Mouse (Mus musculus) left cerebral cortex, postnatal 25 days (tissue): ENCODE measurements around the gene Eif2b1. TPM values are rescaled to one million over a fixed set of nuclear protein-coding genes. Genes with fewer than 3 reads are reported as not detected.
A peak's percentile ranks its signal among the peaks of the same experiment; 100 is the strongest.
"Not testable (repeated sequence)": the region's sequence is repeated elsewhere in the genome, so short reads cannot be mapped to it uniquely, and the experiment has no call there.

Experiments
- DNase-seq, 2 experiments: peaks; one replicate each; pipeline ENCODE4 v3.0.0; 2022; ENCODE audit warnings: low spot score in 2 of 2, mixed read lengths in 1 of 2
- intact Hi-C: fragments of 180-260 bp; cut with DNase I; formaldehyde crosslinking; loops from one replicate; pipeline ENCODE4 v1.15.1; 2025
- total RNA-seq, 2 experiments: library from RNA; stranded (reverse); gene quantifications; 2 replicates each; pipeline ENCODE4 v1.2.3; 2021

Gene Eif2b1
- total RNA-seq, 2 experiments from 2014 or later, result 31.3 to 31.7 TPM

DNA sequence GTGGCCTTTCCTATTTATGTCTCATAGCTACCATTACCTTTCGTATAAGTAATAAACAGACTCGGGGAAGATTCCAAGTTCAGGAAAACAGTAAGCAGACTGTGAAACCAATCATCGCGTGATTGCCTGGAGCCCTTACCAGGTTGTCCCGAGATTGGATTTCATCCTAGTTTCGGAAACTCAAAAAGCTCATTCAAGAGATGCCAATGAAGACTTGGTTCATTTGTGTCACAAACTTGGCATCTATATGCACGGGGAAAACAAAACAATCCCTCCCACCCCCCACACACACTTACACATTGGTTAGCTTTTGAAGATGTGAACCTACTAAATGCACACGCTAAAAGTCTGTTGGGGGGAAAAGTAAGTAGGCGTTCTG, 26.8 kb downstream of the Eif2b1 start:
- DNase-seq, result no peak
- intact Hi-C loops, result loop anchor here (2.0 kb wide), 1 partner anchor 27 kb away; the partner anchor contains the start of genes Eif2b1 and Gtf2h3

DNA sequence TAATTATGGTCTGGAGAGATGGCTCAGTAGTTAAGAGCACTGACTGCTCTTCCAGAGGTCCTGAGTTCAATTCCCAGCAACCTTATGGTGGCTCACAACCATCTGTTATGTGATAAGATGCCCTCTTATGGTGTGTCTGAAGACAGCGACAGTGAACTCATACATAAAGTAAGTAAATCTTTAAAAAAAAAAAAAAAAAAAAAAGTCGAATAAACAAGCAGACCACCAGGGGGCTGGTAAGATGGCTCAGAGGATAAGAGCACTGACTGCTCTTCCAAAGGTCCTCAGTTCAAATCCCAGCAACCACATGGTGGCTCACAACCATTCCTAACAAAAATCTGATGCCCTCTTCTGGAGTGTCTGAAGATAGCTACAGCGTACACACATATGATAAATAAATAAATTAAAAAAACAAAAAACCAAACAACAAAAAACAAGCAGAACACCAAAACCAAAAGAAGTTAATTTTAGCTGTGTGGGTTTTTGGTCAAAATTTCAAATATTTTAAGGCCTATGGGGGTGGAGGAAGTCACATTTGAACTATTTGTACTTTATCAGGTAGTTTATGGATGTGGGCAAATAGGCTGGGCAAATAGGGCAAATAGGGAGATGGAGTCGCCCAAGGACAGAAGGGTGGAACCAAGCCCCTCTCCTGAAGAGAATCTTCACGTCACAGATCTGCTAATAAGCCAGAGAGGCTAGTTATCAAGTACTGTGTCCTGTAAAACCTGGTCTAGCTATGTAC, 27.4 kb downstream of the Eif2b1 start:
- not testable (repeated sequence) for DNase-seq
- intact Hi-C loops, result loop anchor here (2.0 kb wide), 1 partner anchor 27 kb away; the partner anchor contains the start of genes Eif2b1 and Gtf2h3

DNA sequence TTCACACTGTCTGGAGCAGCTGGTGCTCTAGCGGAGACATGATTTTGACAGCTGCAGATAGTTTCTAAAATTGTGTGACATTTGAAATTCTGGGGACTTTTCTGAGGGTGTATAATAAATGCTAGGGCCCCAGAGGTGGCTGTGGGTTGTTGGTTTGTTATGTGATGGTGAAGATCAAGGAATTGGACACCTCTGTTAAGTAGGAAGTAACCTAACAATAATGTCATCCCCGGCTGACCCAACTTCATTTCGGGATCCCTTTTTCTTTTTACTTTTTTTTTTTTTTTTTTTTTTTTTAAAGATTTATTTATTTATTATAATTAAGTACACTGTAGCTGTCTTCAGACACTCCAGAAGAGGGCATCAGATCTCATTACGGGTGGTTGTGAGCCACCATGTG, 28.2 kb downstream of the Eif2b1 start:
- DNase-seq, intact Hi-C loops: not testable (repeated sequence)

DNA sequence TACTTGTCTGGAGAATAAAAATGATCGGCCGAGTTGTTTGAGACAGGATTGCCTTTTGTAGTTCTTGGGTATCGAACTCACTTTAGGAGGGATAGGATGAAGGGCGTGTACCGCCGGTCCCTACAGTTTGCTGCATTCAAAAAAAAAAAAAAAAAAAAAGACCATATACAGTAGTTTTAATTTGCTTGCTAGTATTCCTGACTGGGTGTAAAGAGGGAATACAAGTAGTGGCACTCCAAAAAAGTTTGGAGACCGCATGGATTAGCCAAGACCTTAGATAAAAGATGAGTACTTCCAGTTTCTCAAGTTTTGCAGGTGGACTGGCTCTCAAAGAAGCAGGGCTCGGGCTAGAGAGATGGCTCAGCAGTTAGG, 37.3 kb downstream of the Eif2b1 start:
- intact Hi-C loops, result loop anchor here (2.0 kb wide), 2 partner anchors 109 to 117 kb away; no protein-coding TSS in a partner anchor
- DNase-seq, result no peak

DNA sequence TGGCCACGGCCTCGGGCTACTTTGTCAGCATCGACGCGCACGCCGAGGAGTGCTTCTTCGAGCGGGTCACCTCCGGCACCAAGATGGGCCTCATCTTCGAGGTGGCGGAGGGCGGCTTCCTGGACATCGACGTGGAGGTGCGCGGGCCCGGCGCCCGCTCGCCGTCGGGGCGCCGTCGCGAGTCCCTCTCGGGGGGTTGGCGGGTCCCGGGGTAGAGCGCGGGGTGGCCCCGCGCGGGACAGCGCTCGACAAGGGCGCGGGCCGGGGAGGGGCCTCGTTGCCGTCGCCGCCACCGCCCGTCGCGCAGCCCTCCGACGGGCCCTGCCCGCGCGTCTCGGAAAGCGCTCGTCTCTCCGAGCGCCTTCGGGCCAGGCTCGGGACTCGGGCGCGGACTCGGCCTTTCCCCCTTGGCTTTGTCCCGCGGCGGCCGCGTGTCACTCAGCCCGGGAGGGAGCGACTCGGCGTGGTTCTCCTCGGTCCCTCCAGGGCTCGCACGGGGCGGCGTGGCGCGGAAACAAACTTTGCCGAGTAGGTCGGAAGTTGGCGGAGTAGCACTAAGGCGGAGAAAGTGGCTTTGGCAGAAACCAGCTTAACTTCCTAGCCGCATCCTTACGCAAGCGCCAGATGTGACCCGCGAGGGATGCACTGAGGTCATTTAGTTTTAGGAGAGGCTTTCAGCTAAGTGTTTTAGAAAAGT, 37.9 kb downstream of the Eif2b1 start:
- peak in 1 of 2 experiments; percentile 56 for DNase-seq
- intact Hi-C loops, result loop anchor here (2.0 kb wide), 2 partner anchors 108 to 116 kb away; no protein-coding TSS in a partner anchor

DNA sequence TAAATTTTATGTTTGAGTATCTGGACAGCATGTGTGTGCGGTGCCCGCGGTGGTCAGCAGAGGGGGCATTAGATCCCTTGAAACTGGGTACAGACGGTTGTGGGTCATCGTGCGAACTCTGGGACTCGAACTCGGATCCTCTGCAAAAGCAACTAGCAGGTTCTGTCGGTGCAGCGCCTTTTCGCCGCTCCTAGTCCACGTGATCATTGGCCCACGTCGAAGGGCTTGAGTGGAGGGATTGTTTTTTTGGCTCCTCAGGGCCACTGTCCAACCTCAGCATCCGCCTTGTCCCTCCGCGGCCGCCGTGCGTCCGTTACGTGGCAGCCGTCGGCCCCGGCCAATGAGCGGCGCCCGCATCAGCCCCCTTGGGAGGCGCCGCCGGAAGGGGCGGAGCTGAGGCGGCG, 38.5 kb downstream of the Eif2b1 start, which contains the start of gene Tmed2:
TSS of gene Tmed2 (plus strand) at position 313 of the 404 bp plus-strand sequence.
- peak; percentile 96 to 99 for DNase-seq
- intact Hi-C loops, result loop anchor here (2.0 kb wide), 2 partner anchors 108 to 116 kb away; no protein-coding TSS in a partner anchor

DNA sequence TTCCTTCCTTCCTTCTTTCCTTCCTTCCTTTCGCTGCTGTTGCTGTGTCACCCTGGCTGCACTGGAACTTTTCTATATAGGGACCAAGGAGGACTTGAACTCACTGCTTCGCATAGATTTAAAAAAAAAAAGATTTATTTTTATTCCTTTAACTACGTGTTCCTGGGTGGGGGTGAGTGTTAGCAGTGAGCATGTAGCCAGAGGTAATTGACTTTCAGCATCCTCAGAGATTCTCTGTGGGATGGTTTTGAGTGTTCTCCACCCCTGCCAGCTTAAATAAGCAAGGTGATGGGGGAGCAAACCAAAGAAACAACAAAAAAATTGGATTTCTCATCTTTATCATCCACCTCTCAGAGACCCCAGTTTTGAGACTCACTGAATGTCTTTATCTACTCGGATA, 39.0 kb downstream of the Eif2b1 start:
- DNase-seq, result no peak
- intact Hi-C loops, result loop anchor here (2.0 to 5.0 kb wide), 4 partner anchors 38 to 115 kb away; partner anchors contain the start of gene Snrnp35

DNA sequence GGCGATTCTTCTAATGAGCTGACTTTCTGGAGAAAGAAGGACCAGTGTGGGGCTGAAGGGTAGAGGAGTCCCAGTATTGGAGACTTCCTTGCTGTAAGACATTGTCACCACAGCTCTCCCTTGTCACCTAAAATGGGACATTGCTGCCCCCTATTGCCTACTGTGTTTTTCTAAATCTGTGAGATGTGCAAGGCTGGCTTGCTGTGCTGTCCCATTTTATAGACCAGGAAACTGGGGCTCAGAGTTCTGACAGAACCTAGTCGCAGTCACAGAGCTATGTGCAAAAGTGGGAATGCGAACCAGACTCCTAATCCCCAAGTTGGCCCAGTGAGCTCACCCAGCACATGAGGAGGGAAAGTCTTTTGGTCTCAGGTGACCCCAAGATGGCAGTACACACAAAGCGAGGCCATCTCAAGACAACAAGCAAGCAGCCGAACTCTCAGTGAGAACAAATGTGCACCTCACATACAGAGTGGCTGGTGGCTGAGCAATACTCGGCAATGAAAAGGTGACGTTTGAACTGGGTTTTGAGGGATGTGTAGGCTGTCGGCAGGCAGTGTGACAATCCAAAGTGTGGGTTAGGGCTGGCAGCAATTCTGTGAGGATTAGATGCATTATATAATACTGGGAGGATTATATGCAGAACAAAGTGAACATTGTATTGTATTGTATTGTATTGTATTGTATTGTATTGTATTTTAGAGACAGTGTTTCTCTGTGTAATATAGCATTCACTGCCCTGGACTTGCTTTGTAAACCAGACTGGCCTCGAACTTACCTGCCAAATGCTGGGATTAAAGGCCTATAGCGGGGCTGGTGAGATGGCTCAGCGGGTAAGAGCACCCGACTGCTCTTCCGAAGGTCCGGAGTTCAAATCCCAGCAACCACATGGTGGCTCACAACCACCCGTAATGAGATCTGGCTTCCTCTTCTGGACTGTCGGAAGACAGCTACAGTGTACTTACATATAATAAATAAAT, 39.8 kb downstream of the Eif2b1 start:
- intact Hi-C loops, result loop anchor here (5.0 kb wide), 2 partner anchors 37 to 57 kb away; partner anchors contain the start of gene Snrnp35
- DNase-seq, result peak; percentile 61 to 87

DNA sequence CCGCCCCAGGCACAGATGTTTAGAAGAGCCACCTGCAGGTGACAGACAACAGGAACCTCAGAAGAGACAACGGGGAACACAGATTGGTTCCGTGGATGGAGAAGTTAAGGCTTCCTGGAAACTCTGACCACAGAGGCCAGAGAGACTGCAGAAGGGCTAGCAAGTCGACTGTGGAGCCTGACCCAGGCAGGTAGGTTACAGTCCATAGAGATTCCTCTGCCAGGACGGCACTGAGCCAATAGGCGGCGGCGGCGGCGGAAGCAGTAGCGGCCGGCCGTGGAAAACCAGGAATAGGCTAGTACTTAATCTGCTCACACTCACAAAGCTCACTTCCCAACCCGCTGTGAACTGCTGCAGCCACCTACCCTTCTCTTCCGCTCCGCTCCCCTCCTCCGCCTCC, 42.2 kb downstream of the Eif2b1 start:
- intact Hi-C loops, result loop anchor here (5.0 kb wide), 2 partner anchors 34 to 54 kb away; partner anchors contain the start of gene Snrnp35
- peak in 1 of 2 experiments; percentile 41 for DNase-seq

DNA sequence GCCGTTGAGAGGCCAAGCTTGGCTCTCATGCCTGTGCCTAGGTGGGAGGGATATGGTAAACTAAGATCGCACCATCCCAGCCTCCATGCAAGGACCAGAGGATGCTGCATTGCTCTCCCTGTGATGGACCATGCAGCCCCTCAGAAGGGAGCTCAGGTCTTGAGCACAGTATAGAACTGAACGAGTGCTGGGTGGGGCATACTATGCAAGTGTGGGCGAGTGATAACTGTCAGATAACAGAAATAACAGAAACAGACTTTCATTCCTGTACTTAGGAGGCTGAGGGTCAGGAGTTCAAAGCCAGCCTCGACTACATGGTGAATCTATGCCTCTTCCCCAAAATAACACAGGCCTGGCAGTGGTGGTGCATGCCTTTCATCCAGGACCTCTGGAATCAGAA, 43.9 kb downstream of the Eif2b1 start:
- intact Hi-C loops, result loop anchor here (5.0 kb wide), 2 partner anchors 33 to 53 kb away; partner anchors contain the start of gene Snrnp35
- no peak for DNase-seq

DNA sequence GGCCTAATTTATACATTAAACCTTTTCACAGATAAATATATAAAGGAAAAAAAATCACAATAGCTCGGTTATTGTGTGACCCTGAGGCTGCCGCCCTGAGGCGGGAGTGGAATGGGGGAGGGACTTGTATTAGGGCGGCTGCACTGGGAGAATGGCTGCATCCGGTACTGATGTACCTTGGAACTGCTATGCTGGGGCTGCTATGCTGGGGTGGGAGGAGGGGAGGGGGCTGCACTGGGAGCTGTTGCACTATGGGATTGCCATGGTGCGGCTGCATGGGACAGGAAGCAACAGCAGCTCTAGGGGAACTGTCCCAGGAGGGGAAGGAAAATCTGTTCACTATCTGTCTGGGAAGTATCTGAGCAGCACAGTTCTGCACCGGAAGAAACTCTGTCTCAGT, 46.5 kb downstream of the Eif2b1 start:
- intact Hi-C loops, result no loop called here
- DNase-seq, result no peak

DNA sequence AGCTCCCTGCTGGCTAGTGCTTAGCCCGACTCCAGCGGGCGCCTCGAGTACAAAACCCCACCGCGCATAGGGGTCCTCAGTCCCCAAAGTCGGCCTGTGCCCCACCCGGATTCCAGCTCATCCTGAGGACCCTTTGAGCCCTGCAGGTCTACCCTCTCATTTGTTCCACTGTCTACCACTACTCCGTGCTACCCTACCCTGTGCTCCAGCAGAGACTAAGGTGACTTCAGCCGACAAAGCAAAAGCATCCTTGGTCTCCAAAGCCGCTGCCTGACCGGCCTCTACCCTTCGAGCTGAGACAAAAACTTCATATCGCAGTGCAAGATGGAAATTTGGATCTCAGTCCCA, 47.4 kb downstream of the Eif2b1 start:
- intact Hi-C loops, result no loop called here
- DNase-seq, result no peak

DNA sequence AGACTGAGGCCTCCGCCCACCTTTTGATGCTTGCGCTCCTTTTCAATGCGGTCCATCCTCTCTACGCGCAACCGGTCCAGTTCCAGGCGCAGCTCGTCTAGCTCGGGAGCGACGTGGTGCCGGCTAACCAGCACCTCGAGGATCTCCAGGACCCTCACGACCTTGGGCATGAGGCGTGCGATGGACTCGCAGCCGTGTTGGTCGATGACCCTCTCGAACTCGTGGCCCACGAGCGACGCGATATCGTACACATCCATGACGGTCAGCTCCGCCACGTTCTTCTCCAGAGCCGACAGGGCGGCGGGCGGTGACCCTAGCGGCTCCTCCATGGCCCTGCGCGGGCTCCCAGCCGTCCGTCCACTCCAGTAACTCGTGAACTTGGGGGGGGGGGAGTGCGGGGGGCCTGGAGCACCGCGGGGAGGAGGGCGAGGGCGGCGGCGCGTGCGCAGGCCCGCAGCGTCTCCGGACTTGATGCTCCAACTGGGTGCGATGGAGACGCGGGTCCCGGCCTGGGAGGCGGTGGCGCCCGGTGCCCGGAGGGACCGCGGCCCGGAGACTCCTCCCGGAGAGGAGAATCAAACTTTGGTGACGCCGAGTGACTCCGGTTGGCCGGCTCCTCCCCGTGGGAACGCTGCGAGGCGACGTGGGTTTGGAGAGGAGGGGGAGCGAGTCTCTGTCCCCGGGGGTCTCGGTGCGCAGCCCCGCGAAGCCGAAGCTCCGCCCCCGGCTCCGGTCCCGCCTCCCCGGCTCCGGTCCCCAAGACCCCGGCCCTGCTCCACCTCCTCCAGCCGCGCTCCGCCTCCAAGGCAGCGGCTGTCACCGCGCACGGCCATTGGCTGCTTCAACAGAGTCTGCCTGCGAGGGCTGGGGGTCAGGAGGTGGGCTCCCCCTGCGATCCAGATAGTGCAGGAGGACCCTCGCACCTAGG, 48.0 kb downstream of the Eif2b1 start, which contains the start of gene Rilpl1:
TSS of gene Rilpl1 (minus strand) at position 737 of the 928 bp plus-strand sequence.
- peak; percentile 77 to 81 for DNase-seq
- intact Hi-C loops, result no loop called here

DNA sequence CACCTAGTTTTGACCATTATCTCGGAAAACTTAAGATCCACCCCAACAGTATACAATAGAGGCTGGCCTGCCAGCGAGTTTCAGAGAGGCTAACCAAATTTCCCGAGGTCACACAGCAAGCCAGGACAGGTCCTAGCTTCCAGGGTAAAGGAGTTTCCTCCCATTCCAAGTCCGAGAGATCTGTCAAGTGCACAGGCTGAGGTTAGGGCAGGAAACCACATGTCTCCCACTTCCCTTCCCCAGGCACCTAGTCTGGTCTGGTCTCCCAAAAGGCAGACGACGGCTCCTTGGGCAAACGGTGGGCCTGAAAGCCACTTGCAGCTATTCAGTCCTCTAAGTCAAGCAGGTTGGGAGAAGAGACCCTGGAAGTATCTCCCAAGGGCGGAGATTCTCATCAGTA, 49.2 kb downstream of the Eif2b1 start:
- no peak for DNase-seq
- intact Hi-C loops, result no loop called here

DNA sequence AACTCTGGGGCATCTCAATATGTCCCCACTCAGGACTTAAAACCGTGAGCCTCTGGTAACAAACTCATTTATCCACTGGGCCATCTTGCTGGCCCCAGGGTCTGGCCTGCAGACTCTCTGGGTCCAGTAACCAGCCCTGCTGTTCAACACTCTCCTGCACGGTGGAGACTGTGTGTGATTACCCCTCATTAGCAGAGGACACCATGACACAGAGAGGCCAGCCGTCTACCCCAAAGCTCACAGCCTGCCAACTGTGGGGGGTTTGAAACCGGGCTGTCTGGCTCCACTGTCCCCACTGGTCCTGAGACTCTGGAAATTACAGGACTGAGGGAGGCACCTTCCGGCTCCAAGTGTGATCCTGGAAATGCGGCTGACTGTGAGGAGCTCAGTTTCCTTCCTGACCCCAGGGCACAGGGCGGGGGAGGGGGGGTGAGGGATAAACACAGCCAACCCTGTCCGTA, 49.7 kb downstream of the Eif2b1 start:
- DNase-seq, result no peak
- intact Hi-C loops, result no loop called here

DNA sequence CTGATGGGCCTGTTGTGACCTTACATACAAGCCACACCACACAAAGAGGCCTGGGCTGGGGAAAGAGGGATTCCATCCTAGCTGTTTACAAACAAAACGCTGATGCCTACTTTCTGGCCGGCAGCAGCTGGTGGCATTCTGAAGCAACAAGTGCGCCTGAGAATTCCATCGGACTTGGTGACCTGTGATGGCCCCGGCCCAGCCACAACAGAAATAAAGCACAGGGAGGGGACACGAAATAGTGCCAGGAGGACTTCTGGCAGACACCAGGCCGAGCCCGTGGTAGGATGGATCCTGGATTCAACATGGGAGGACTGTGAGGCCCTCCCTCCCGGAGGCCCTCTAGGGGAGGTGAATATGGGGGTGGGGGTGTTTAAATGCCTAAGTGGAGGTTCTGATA, 50.1 kb downstream of the Eif2b1 start:
- intact Hi-C loops, result no loop called here
- no peak for DNase-seq

DNA sequence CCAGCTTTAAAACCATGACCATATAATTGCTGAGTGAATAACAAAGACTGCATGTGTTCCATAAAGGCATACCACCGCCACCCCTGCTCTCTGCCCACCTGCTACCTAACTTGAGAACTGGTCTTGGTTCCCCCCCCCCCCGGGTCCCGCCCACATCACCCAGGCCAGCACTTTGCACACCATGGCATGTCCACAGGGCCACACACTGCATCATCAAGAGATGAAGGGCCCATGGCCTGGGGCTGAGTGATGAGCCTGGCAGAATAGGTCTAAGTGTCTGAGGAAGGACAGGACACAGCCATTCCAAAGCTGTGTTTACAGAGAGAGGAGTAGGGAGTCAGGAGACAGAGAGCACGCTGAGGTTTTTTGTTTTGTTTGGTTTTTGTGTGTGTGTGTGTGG, 50.6 kb downstream of the Eif2b1 start:
- intact Hi-C loops, result no loop called here
- no peak for DNase-seq

DNA sequence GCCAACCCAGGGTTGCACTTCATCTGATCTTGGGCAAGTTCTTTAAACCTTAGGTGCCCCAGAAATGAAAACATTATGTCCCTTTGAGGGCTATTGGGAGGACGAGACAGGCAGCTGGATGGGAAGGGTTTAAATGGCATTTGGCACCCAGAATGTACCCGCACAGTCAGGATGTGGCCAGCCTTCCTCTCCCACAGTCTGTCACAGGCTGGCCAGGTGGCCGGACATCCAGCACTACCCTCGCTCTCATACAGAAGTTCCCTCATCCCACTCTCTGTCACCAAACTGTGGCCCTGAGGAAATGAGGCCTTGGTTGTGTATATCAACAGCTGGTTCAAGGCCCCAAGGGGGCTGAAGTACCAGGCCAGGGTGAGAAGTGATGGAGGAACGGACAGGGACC, 54.0 kb downstream of the Eif2b1 start:
- DNase-seq, result no peak
- intact Hi-C loops, result no loop called here
